Mouse (Mus musculus) C2C12 (cell line): ENCODE results near the gene Elf4. TPM values are rescaled to one million over a fixed set of nuclear protein-coding genes. Genes with fewer than 3 reads are reported as not detected.

Source experiments
- H3K27me3 ChIP-seq: one replicate; pipeline ENCODE4 v1.6.1; 2011; ENCODE audit not compliant: control insufficient read depth, insufficient read depth, insufficient read length
- H3K36me3 ChIP-seq: one replicate; pipeline ENCODE4 v1.6.1; 2011; ENCODE audit not compliant: control insufficient read depth, insufficient read depth
- H3K4me3 ChIP-seq: one replicate; pipeline ENCODE4 v1.5.1; 2011; ENCODE audit warnings: mild to moderate bottlenecking, control low read depth; ENCODE audit not compliant: poor library complexity, insufficient read depth, severe bottlenecking
- H3K79me2 ChIP-seq: one replicate; pipeline ENCODE4 v1.6.1; 2011; ENCODE audit not compliant: control insufficient read depth, insufficient read depth
- H3K79me3 ChIP-seq: one replicate; pipeline ENCODE4 v1.6.1; 2011; ENCODE audit warnings: low read depth, control low read depth
- H3ac ChIP-seq: one replicate; pipeline ENCODE3; 2011; ENCODE audit warnings: low read depth; ENCODE audit not compliant: control insufficient read depth, insufficient read length
- CEBPB ChIP-seq: IDR thresholded peaks from one replicate; pipeline ENCODE4 v1.6.1; 2011; ENCODE audit warnings: low read depth, mild to moderate bottlenecking, control low read depth, moderate library complexity
- CTCF ChIP-seq: IDR thresholded peaks from one replicate; pipeline ENCODE4 v1.5.1; 2011; ENCODE audit not compliant: control insufficient read depth, insufficient read depth, insufficient read length
- FOSL1 ChIP-seq: IDR thresholded peaks from one replicate; pipeline ENCODE4 v1.8.0; 2011; ENCODE audit warnings: mild to moderate bottlenecking, low read length; ENCODE audit not compliant: poor library complexity, insufficient read depth, severe bottlenecking
- MAX ChIP-seq: IDR thresholded peaks from one replicate; pipeline ENCODE4 v1.6.1; 2011; ENCODE audit warnings: mild to moderate bottlenecking, control low read depth
- MYOD1 ChIP-seq: IDR thresholded peaks from one replicate; pipeline ENCODE4 v1.6.1; 2011; ENCODE audit warnings: low read depth; ENCODE audit not compliant: control insufficient read depth, insufficient read length
- MYOG ChIP-seq: IDR thresholded peaks from one replicate; pipeline ENCODE4 v1.6.1; 2011; ENCODE audit not compliant: control insufficient read depth, insufficient read length; ENCODE audit errors: extremely low read depth
- USF1 ChIP-seq: IDR thresholded peaks from one replicate; pipeline ENCODE4 v1.6.1; 2011; ENCODE audit warnings: low read depth, mild to moderate bottlenecking, control low read depth, moderate library complexity
- long read RNA-seq, 2 experiments: library from polyadenylated mRNA; unstranded; transcript quantifications; one replicate each; pipeline ENCODE4 v2.0.0; 2019 to 2020
- polyA plus RNA-seq: library from polyadenylated mRNA; unstranded; fragments of >200 nt; fragmentation: generic; extraction: Trizol; gene quantifications from one replicate; pipeline ENCODE4 v1.2.1, GENCODE M21; 2012; ENCODE audit warnings: missing spikeins

Elf4 gene
- polyA plus RNA-seq: 6.7 TPM
- long read RNA-seq, experiment 1, partial matches to known transcripts: 0 of 1 reads
- long read RNA-seq, experiment 1, other reads (novel, unspliced or antisense): 1 of 1 reads
- long read RNA-seq, experiment 2, full-length matches to known transcripts: 3 of 7 reads
- long read RNA-seq, experiment 2, partial matches to known transcripts: 0 of 7 reads
- long read RNA-seq, experiment 2, other reads (novel, unspliced or antisense): 4 of 7 reads

GRCm38 (mm10) chrX:48462754-48463507, at the start of gene Elf4:
Gene Elf4, minus strand, starts transcription at chrX:48463132.
- Histone ChIP-seq H3K36me3 (no peaks in the 10 kb centered on the region), H3K79me2 (no peaks in the 10 kb centered on the region), H3K79me3 (no peaks in the 10 kb centered on the region), H3K27me3 (no peaks in the 10 kb centered on the region), H3ac (peak within 1 kb of the TSS; percentile 77), H3K4me3 (peak within 1 kb of the TSS; percentile 11)
- TF ChIP-seq USF1 (no peak), CTCF (peak; percentile 85), MAX (peak; percentile 32)

- Histone ChIP-seq H3K27me3 (no peaks in the 10 kb centered on the region), H3K79me2 (no peaks in the 10 kb centered on the region), H3ac (no peak overlapping the region), H3K4me3 (no peak overlapping the region), H3K36me3 (peaks cover 20% of the 10 kb centered on the region), H3K79me3 (no peaks in the 10 kb centered on the region)
- TF ChIP-seq USF1 (no peak), CTCF (no peak), CEBPB (no peak), MAX (no peak), MYOD1 (no peak), FOSL1 (no peak), MYOG (no peak)
Measured at GRCm38 (mm10) chrX:48493763-48494162, 30.8 kb upstream of the Elf4 start.

GRCm38 (mm10) chrX:48481687-48482086, 18.8 kb upstream of the Elf4 start:
- Histone ChIP-seq H3K4me3 (no peak overlapping the region), H3K27me3 (no peaks in the 10 kb centered on the region), H3K36me3 (peaks cover 45% of the 10 kb centered on the region), H3ac (no peak overlapping the region), H3K79me3 (no peaks in the 10 kb centered on the region), H3K79me2 (no peaks in the 10 kb centered on the region)
- TF ChIP-seq CEBPB: no peak
- TF ChIP-seq CTCF: no peak
- TF ChIP-seq FOSL1: no peak
- TF ChIP-seq MYOD1: no peak
- no peak for TF ChIP-seq MAX
- no peak for TF ChIP-seq MYOG
- no peak for TF ChIP-seq USF1

- peak; percentile 12 for TF ChIP-seq CEBPB
- TF ChIP-seq MYOD1: no peak
- Histone ChIP-seq H3K36me3 (peaks cover 45% of the 10 kb centered on the region), H3K79me2 (no peaks in the 10 kb centered on the region), H3K27me3 (no peaks in the 10 kb centered on the region), H3ac (no peak overlapping the region), H3K4me3 (no peak overlapping the region), H3K79me3 (no peaks in the 10 kb centered on the region)
Measured at GRCm38 (mm10) chrX:48481095-48481494, 18.2 kb upstream of the Elf4 start.

GRCm38 (mm10) chrX:48467355-48467946, 4.5 kb upstream of the Elf4 start:
- Histone ChIP-seq H3K4me3 (no peak overlapping the region), H3ac (no peak overlapping the region), H3K27me3 (no peaks in the 10 kb centered on the region), H3K79me2 (no peaks in the 10 kb centered on the region), H3K36me3 (no peaks in the 10 kb centered on the region), H3K79me3 (no peaks in the 10 kb centered on the region)
- TF ChIP-seq MAX: no peak
- no peak for TF ChIP-seq USF1
- TF ChIP-seq CTCF: no peak
- TF ChIP-seq MYOD1: no peak
- TF ChIP-seq FOSL1: no peak
- no peak for TF ChIP-seq MYOG
- TF ChIP-seq CEBPB: no peak

GRCm38 (mm10) chrX:48466174-48466573, 3.2 kb upstream of the Elf4 start:
- Histone ChIP-seq H3K4me3 (no peak overlapping the region), H3K36me3 (no peaks in the 10 kb centered on the region), H3K79me3 (no peaks in the 10 kb centered on the region), H3K27me3 (no peaks in the 10 kb centered on the region), H3K79me2 (no peaks in the 10 kb centered on the region), H3ac (no peak overlapping the region)
- TF ChIP-seq MYOD1 (no peak), CEBPB (peak; percentile 0)
